Mouse (Mus musculus) G1E (cell line): ENCODE data around the gene Eif3j1.
"Not testable (repeated sequence)": the region's sequence is repeated elsewhere in the genome, so short reads cannot be mapped to it uniquely, and the experiment has no call there.

Experiments
- CTCF ChIP-seq: IDR thresholded peaks from 2 replicates; pipeline ENCODE4 v1.5.1; 2012; ENCODE audit warnings: low read depth, low read length, inconsistent platforms, mixed read lengths
- GATA1 ChIP-seq: IDR thresholded peaks from 2 replicates; pipeline ENCODE4 v1.6.1; 2012; ENCODE audit warnings: borderline replicate concordance, low read length, inconsistent platforms, mixed read lengths

DNA sequence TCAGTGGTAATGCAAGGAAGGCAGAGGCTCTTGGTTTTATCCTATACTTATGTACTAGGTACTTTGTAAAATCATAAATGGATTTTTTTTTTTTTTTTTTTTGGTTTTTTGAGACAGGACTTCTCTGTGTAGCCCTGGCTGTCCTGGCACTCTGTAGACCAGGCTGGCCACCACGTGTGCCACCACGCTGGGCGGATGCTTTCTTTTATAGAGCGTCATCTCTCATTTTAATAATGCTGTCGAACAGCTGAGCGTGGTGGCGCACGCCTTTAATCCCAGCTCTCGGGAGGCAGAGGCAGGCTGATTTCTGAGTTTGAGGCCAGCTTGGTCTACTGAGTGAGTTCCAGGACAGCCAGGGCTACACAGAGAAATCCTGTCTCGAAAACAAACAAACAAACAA, 1.3 kb upstream of the Eif3j1 start:
- TF ChIP-seq CTCF, GATA1: not testable (repeated sequence)
